Mouse (Mus musculus) CD4-positive, CD25-positive, alpha-beta regulatory T cell, adult 2 months (primary cell): ENCODE results near the gene Tbx5.
"Not testable (repeated sequence)": the region's sequence is repeated elsewhere in the genome, so short reads cannot be mapped to it uniquely, and the experiment has no call there.

ENCODE experiments used
- DNase-seq: peaks from one replicate; pipeline ENCODE4 v3.0.0-alpha.2; 2012; ENCODE audit warnings: low read depth, low spot score

Gene Tbx5

DNA sequence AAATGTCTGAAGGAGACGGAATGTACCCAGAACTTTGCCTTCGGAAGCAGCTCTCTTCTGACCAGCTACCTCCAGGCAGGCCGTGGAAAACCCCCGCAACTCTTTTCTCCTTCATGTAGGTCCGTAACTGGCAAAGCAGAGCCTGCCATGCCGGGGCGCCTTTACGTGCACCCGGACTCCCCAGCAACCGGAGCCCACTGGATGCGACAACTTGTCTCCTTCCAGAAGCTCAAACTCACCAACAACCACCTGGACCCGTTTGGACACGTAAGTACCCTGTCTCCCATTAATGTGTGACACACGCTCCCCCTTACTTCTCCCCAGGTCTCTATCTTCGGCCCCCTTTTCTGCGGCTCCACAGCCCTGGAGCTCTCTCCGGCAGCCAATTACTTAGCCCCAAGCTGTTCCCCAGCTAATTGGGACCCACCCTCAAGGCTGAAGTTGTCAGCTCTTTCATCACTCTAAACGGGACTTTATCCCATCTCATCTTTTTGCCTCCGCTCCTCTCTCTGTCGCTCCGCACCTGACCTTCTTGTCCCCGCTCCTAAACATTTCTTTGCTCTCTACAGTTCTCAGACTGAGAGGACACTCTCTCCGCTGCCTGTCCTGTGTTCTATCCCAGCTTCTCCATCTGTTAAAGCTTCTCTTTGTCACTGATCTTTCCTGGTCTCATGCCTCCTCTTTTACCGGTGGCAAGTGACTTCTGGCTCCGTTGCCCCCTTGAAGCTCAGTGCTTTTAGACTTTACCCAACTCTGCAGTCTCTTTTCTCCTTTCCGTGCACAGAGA, 9.4 kb downstream of the Tbx5 start:
- no peak for DNase-seq

- DNase-seq: no peak
Measured at GRCm38 (mm10) chr5:119842701-119843393, 10.4 kb downstream of the Tbx5 start.

GRCm38 (mm10) chr5:119843394-119843777, 10.9 kb downstream of the Tbx5 start:
- DNase-seq: no peak

- no peak for DNase-seq
Measured at GRCm38 (mm10) chr5:119844366-119844765, 11.9 kb downstream of the Tbx5 start.

DNA sequence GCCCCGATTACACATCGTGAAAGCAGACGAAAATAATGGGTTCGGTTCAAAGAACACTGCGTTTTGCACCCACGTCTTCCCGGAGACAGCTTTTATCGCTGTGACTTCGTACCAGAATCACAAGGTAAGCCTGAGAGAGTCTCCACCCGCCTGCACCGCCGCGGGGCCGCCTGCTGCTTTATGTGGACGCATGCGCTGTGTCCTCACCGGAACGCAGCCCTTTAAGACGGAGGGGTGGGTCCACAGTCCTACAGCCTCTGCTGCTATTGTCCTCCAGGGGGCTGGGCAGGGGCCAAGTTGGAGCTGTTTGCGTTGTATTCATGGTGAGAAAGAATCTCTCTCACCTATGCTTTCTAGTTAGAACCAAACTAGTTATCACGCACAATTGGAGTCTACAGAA, 12.5 kb downstream of the Tbx5 start:
- DNase-seq: no peak

DNA sequence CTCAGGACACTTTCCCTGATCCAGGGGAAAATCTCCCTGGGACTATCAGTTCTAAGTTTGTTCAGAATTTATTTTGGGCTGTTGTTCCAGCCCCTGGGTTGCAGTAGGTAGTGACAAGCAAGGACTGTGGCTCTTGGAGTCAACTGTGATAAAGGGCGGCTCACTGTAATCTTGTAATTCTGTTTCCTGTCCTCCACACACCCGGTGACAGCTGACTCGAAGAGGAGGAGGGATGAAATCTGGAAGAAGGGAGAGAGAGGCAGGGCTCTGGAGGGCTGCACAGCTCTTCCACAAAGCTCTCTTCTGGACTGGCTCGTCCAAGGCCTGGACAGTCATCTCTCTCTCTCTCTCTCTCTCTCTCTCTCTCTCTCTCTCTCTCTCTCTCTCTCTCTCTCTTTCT, 24.6 kb downstream of the Tbx5 start:
- no peak for DNase-seq

DNA sequence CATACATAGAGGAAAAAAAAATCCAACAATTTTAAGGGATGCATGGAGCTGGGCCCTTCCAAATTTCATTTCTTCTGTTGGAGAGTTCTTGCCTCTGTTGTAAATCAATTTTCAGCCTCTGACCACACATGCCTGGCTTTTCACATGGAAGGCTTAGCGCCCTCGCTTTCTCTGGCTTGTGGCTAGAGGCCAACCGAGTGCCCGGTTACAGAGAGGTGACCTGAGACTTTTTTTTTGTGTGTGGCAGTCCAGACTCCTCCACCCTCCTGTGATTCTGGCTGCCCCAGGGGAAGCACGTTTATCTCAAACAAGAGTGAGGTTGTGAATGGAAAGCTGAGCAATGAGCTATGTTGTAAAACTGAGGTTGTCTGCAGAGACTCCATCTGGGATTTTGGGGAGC, 28.8 kb downstream of the Tbx5 start:
- DNase-seq: no peak

GRCm38 (mm10) chr5:119862431-119862830, 30.0 kb downstream of the Tbx5 start:
- no peak for DNase-seq

DNA sequence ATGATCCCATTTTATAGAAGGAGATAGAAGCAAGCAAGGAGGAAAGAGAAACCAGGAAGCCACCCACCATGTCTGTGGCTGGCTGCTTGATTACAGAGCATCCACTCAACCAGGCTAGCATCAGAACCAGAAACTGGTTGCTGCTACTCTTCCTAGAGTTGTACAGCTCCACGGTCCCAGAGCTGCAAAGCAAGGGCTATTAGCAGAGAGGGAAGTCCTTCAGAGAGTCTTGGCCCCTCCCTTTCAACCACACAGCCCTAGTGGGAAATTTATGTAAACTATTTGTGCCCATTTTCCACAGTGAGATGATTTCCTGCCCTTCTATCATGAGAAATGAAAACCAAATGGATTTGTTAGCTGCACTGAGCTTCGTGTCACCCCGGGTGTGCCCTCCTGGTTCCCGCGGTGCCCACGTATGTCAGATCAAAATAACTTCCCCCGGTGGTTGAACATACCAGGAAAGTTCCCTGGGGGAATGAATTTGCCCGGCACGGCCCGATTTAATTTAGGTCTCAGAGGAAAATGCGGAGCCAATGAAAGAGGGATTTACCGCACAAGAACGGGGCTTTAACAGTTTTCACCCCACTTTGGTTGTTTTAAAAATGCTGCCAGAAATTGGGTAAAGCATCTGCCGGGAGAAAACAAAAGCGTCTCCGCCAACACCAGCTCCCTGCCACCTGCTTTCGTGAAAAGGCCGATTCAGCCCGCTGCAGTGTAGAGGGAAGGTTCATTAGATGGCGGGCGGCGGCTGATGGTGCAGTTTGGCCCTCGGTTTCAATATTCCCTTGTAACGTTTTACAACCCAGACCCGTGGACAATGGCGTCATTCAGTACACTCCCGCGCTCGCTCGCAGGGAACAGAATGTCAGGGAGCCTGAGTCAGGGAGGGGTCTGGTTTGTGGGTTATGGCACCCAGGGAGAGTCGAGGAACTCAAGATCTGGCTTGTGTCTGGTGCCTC, 34.1 kb downstream of the Tbx5 start:
- no peak for DNase-seq

DNA sequence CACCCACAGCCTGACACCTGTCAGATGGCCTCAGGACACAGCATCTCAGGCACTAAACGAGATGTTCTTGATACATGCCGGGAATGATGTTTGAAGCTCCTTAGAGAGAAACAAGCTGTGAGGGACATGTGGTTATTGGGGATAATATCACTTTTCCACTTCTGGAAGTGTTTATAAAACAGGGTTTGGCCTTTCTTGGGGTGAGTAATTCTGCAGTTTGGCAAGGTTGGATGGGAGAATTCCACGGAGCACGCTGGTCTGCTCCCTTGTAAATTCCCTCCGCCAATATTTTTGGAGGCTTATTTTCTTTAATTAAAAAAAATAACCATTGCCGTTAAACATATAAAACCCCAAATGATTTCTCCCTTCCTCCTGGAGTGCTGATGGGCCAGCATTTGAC, 35.5 kb downstream of the Tbx5 start:
- no peak for DNase-seq

DNA sequence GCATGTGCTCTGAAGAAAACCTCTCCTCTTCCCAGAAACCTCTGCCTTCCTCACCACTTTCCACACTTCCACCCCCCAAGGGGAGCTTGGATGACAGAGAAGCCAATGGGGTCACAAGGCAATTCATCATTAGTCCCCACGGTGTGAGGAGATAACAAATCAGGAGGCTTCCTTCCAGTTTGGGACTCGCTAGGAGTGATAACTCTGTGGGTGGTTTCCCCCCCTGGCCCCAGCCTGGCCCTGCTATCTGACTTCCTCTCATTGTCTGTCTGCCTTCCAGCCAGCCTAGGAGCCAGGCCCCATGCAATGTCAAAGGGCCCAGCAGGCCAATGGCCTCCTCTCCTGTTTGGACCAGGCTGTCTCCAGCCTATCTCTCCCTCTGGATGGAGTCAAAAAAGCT, 43.0 kb downstream of the Tbx5 start:
- no peak for DNase-seq

GRCm38 (mm10) chr5:119877185-119877584, 44.7 kb downstream of the Tbx5 start:
- DNase-seq: no peak

- no peak for DNase-seq
Measured at GRCm38 (mm10) chr5:119885595-119885994, 53.1 kb downstream of the Tbx5 start.

- DNase-seq: no peak
Measured at GRCm38 (mm10) chr5:119887381-119887780, 54.9 kb downstream of the Tbx5 start.

DNA sequence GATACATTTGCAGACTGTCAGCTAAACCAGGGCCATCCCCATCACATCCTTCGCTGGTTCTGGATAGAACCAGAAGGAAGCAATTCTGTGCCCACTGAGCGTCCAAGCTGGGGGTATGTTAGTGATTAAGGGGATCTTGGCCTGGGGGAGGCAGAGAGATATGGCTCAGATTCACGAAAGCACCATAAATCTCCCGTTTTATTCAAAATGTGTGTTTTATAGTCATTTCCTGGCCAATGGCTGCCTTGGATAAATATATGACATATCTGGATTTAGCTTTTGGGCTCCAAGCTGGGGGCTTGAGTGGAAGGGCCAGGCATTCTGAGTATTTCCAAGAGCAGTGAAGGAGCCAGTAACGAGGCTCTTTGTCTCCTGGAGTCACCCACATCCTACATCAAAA, 59.5 kb downstream of the Tbx5 start:
- no peak for DNase-seq

DNA sequence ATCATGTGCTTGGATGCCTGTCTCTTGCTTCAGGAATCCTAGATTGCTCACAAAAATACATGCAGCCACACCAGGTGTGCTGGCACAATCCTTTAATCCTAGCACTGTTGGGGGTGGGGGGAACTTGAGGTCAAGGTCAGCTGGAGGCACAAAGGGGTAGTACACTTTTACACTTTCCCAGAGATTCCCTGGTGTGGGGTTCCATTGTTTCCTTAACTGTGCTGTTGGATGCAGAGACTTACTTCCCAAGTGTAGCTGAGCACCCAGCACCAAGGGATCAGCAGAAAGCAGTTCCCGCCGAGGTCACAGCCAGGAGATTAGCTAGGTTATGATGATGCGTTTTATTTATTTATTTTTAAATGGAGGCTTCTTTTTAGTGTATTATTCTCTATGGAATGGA, 60.6 kb downstream of the Tbx5 start:
- DNase-seq: no peak

DNA sequence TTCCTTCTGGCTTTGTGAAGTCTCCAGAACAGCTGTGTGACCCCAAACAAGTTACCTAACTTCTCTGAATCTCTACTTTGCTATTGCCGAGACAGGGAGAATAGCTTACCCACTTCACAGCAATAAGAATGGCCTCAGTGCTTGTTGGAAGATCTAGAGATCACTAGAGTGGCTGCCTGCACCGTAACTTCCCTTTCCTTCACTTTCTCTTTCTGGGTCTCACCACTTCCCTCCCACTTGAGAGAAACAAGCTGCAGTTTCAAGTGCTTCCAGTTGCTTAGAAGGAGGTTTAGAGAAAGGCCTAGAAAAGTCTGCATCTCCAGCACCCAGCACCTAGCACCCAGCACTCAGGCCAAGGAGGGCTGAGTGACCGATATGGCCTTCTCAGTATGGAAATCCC, 64.1 kb downstream of the Tbx5 start:
- no peak for DNase-seq

DNA sequence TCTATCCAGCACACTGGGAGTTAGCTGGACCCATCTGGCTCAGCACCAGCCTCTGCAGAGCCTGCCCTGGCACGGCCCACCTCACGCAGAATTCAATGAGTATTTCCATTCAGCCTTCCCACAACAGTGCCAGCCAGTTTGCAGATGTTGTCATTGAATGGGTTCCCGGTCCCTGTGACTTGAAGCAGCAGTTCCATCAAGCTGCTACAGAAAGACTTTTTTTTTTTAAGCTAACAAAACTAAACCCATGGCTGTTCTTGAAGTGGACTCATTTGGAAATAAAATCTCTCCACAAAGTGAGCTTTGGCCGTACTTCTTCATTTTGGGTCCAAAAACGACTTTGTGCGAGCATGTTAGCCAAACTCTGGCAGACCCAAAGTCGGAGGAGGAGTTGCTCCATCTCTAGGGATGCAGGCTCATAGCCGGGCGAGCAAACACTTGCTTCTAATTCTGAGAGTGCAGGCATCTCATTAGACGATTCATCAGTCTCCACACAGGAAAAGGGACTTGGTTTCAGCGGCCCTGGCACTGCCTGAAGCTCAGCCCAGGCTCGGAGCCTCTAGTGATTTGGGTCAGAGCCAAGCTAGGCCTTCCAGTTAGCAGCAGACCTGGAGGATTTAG, 84.2 kb downstream of the Tbx5 start:
- DNase-seq: no peak

- DNase-seq: not testable (repeated sequence)
Measured at GRCm38 (mm10) chr5:119918381-119918780, 85.9 kb downstream of the Tbx5 start.

DNA sequence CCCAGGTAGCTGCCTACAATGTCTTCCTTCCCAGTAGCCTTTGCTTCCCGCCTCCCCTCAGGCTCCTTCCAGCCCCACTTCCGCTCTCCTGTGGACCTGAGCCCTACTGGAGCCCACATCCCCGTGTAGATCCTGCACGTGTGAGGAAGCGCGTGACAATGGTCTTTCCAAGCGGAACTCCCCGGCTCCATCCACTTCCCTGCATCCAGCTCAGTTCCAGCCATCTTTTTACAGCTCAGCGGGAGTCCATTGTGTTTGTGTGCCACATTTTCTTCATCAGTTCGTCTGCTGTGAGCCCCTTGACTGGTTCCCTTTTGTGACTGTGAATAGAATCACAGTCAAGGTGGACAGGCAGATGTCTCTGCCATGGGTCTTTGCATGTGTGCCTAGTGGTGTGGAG, 88.5 kb downstream of the Tbx5 start:
- no peak for DNase-seq

DNA sequence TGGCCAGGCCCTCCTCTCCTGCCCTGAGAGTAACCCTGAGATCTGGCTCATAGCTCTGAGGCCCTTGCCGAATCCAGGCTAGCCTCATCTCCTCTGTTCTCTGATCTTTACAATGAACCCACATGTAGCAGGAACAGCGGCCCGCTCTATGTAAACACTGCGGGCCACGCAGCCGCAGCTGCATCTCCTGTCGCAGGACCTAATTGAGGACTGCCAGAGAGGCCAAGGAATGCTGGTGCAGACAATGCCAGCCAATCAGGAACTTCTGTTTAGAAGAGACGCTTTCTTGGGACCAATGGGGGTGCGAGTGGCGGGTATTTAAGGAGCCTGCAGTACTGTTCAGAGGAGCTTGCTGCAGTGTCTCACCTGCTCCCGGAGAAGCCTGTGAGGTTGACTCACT, 89.8 kb downstream of the Tbx5 start:
- no peak for DNase-seq
